Mouse (Mus musculus) erythroblast, embryonic 14.5 days (primary cell): ENCODE data around the gene Stk40.

Experiments
- GATA1 ChIP-seq: IDR thresholded peaks from 2 replicates; pipeline ENCODE4 v1.6.1; 2012; ENCODE audit warnings: low read length, inconsistent platforms, mixed read lengths
- TAL1 ChIP-seq: IDR thresholded peaks from 3 replicates; pipeline ENCODE4 v1.6.1; 2012; ENCODE audit warnings: low read length, inconsistent platforms, mixed read lengths

DNA sequence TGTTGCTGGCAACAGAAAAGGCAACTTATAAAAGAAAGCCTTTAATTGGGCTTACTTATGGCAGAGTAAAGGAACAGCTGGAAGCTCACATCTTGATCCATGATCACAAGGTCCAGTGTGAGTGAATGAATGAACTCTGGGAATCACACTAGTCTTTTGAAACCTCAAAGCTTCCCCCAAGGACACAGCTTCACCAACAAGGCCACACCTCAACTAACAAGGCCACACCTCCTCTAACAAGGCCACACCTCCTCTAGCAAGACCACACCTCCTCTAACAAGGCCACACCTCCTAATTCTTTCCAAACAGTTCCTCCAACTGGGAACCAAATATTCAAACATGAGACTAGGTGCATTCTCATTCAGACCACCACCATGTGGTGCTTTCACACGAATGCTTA is 22.2 kb upstream of the Stk40 start:
- TF ChIP-seq GATA1 (no peak), TAL1 (no peak)
